Mouse (Mus musculus) lung, adult 2 months (tissue): ENCODE data around the gene Wee1.

Source experiments
- CTCF ChIP-seq: fragments of 200-500 bp; IDR thresholded peaks from 2 replicates; pipeline ENCODE4 v1.5.1; 2011; ENCODE audit warnings: mild to moderate bottlenecking, low read length, control low read depth; ENCODE audit not compliant: insufficient read depth
- POLR2A ChIP-seq: fragments of 200-500 bp; IDR thresholded peaks from 2 replicates; pipeline ENCODE4 v1.6.1; 2011; ENCODE audit warnings: low read depth, mild to moderate bottlenecking, control low read depth, low read length, borderline replicate concordance; ENCODE audit errors: extremely low read depth

- no peak for TF ChIP-seq CTCF
- no peak for TF ChIP-seq POLR2A
Measured at GRCm38 (mm10) chr7:110181446-110181845, 59.6 kb downstream of the Wee1 start.
